Mouse (Mus musculus): ENCODE data around the gene Vps41.

- TF ChIP-seq EP300 (IDR thresholded peaks at IDR 0.05; ENCODE audit: insufficient read depth, low read depth, low read length) (no peak), CTCF (IDR thresholded peaks at IDR 0.05; ENCODE audit: low read depth, low read length) (no peak)
Observed at GRCm38 (mm10) chr13:18868825-18869224, 151.7 kb downstream of the Vps41 start.

Measured in ES-Bruce4 (cell line).